Mouse (Mus musculus) activated CD4-positive, CD25-positive, alpha-beta regulatory T cell (primary cell): Measurements from ENCODE around the gene Zfp750. TPM values are rescaled to one million over a fixed set of nuclear protein-coding genes. Genes with fewer than 3 reads are reported as not detected.

Source experiments
- polyA plus RNA-seq, 2 experiments: library from polyadenylated mRNA; unstranded; fragments of 100-300 nt; shearing (Covaris generic); gene quantifications; one replicate each; pipeline ENCODE4 v1.2.1; 2017

The Zfp750 gene
- under 1 TPM; 0.43 TPM for polyA plus RNA-seq

DNA sequence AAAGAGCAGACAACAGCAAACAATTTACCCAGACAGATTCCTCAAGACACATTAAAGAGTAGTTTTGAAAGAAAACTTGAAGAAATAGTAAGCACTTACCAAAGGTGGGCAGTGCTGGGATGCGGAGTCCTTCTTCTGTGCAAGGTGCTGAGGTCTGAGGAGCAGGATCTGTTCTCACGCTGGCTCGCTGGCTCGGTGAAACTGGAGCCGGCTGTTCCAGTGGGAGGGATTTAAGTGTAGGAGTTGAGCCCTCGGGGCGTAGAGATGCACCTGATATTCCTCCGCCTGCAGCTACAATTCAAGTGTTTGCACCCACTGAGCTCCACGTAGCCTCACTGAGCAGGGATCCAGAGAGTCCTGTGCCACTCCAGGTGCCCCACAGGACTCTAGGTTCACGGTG is at the start of gene Zfp750:
Gene Zfp750, minus strand, starts transcription at position 203 of the 400 bp plus-strand sequence.

Other genes starting within 250 kb of the Zfp750 start
- 10 to 100 TPM; 30.8 to 44.6 TPM for gene Wdr45b, start 164.9 kb downstream of the Zfp750 start, polyA plus RNA-seq
- under 1 TPM in 1 of 2 experiments, not detected in 1; 0.58 TPM for gene Rab40b, start 131.1 kb downstream of the Zfp750 start, polyA plus RNA-seq
- under 1 TPM; 0.27 to 0.43 TPM for gene Fn3krp, start 97.9 kb downstream of the Zfp750 start, polyA plus RNA-seq
- gene Fn3k, start 84.4 kb downstream of the Zfp750 start, polyA plus RNA-seq = under 1 TPM; 0.25 to 0.39 TPM
- 10 to 100 TPM; 35.8 to 51.6 TPM for gene Tbcd, start 67.4 kb downstream of the Zfp750 start, polyA plus RNA-seq
- 10 to 100 TPM in 1 of 2 experiments, 1 to 10 TPM in 1; 8.4 to 12.9 TPM for gene B3gntl1, start 153.8 kb upstream of the Zfp750 start, polyA plus RNA-seq
- gene Metrnl, start 182.2 kb upstream of the Zfp750 start, polyA plus RNA-seq = 10 to 100 TPM in 1 of 2 experiments, 1 to 10 TPM in 1; 4.5 to 16.5 TPM